Mouse (Mus musculus) megakaryocyte-erythroid progenitor cell, adult 5-6 weeks (primary cell): ENCODE measurements around the gene Sdsl. TPM values are rescaled to one million over a fixed set of nuclear protein-coding genes. Genes with fewer than 3 reads are reported as not detected.

Experiments
- ATAC-seq: replicated peaks from 2 replicates; pipeline ENCODE4 v1.8.0; 2016; ENCODE audit warnings: mild to moderate bottlenecking, inconsistent platforms; ENCODE audit not compliant: severe bottlenecking, poor library complexity, low FRiP score, low TSS enrichment
- total RNA-seq, 2 experiments: library from RNA; stranded (forward) in 1 of 2; stranded (reverse) in 1 of 2; fragments of 200-1000, 215-1000 nt in 1 of 2; fragments of >200 nt in 1 of 2; fragmentation: Nextera tagmentation in 1 of 2; gene quantifications; 2 replicates each; pipeline ENCODE4 v1.2.3; 2014 to 2017

Sdsl gene
- total RNA-seq, 2 experiments from 2014 or later, result 67.3 to 72.1 TPM

GRCm38 (mm10) chr5:120461902-120462301, 10.7 kb downstream of the Sdsl start:
- no peak for ATAC-seq

GRCm38 (mm10) chr5:120459133-120459532, 13.5 kb downstream of the Sdsl start:
- no peak; the same call in 1 of the 2 replicates for ATAC-seq

- no peak for ATAC-seq
Observed at GRCm38 (mm10) chr5:120457628-120458027, 15.0 kb downstream of the Sdsl start.

- ATAC-seq, result no peak
Observed at GRCm38 (mm10) chr5:120456841-120457554, 15.6 kb downstream of the Sdsl start.

- ATAC-seq, result 0 out of 2 replicates have a peak, but pooled peaks have one; percentile 27
Observed at GRCm38 (mm10) chr5:120456253-120456652, 16.4 kb downstream of the Sdsl start.

GRCm38 (mm10) chr5:120454756-120455337, 17.8 kb downstream of the Sdsl start:
- peak; percentile 66 for ATAC-seq

- no peak for ATAC-seq
Observed at GRCm38 (mm10) chr5:120447305-120447704, 25.3 kb downstream of the Sdsl start.

GRCm38 (mm10) chr5:120440733-120441132, 31.9 kb downstream of the Sdsl start:
- ATAC-seq, result peak; percentile 63

GRCm38 (mm10) chr5:120439887-120440670, 32.5 kb downstream of the Sdsl start:
- no peak for ATAC-seq

- ATAC-seq, result no peak
Observed at GRCm38 (mm10) chr5:120438991-120439710, 33.5 kb downstream of the Sdsl start.

GRCm38 (mm10) chr5:120438469-120438868, 34.1 kb downstream of the Sdsl start:
- ATAC-seq, result no peak

GRCm38 (mm10) chr5:120437986-120438385, 34.6 kb downstream of the Sdsl start:
- no peak for ATAC-seq

GRCm38 (mm10) chr5:120437539-120437938, 35.1 kb downstream of the Sdsl start:
- no peak for ATAC-seq

- no peak for ATAC-seq
Observed at GRCm38 (mm10) chr5:120436885-120437495, 35.6 kb downstream of the Sdsl start.

- no peak for ATAC-seq
Observed at GRCm38 (mm10) chr5:120435731-120436501, 36.7 kb downstream of the Sdsl start.

- ATAC-seq, result no peak
Observed at GRCm38 (mm10) chr5:120435006-120435681, 37.5 kb downstream of the Sdsl start.

GRCm38 (mm10) chr5:120434231-120434735, 38.3 kb downstream of the Sdsl start:
- ATAC-seq, result no peak
